Mouse (Mus musculus): ENCODE data around the gene Psmd13.
A peak's percentile ranks its signal among the peaks of the same experiment; 100 is the strongest.

Gene Psmd13

DNA sequence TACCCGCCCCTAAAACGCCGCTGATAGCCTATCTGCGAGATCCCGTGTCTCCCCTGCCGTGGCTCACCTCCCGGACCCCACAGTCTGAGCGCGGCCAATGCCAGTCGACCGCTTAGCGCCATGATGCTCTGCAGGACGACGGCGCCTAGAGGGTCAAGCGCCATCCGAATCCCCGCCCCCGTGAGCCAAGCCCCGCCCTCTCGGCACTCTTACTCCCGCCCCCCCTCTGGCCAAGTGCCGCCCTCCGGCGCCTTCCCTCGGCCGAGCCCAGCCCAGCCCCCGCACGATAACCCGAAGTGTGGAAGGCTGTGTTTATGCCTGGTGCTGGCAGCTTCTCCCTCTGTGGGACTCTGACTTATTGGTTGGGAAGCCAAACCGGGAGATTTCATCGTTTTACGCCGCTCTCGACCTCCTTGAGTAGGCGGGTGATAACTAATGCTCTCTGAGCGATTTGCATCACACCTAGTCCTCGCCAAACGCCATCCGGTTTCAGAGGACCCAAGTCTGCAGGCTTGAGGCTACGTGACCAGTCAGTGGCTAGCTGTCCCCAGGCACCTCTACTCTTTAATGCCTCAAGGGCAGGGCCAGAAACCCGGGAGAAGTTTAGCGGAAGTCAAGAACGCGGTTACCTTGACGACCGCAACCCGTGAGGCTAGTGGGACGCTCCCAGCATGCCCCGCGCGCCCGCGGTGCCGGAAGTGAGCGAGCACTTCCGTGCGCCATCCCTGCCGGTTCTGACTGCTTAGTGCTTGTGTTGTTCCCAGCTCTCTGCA lies at the start of gene Psmd13, which contains the start of gene Sirt3:
Gene Psmd13 (plus strand): TSS at position 273 of the 773 bp plus-strand sequence.
Gene Sirt3 (minus strand): TSS at position 614 of the 773 bp plus-strand sequence.
- Histone ChIP-seq H3K27me3 (ENCODE audit: control insufficient read depth, insufficient read depth, low read length, poor library complexity, severe bottlenecking) (no peaks in the 10 kb centered on the region), H3K36me3 (ENCODE audit: control insufficient read depth, insufficient read depth, low read length, poor library complexity, severe bottlenecking) (no peaks in the 10 kb centered on the region)
- peak; percentile 95 for DNase-seq (ENCODE audit: low read depth, low spot score)

DNA sequence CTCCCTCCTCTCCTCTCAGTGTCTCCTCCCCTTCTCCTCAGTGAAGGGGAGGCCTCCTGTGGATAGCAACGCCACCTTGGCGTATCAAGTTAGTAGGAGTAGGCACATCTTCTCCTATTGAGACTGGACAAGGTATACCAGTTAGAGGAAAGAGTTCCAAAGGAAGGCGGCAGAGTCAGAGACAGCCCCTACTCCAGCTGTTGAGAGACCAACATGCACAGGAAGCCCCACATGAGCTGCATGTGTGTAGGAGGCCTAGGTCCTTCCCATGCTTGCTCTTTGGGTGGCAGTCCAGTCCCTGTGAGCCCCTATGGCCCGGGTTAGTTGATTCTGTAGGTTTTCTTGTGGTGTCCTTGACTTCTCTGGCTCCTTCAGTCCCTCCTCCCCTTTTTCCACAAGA lies 48.4 kb upstream of the Psmd13 start:
- Histone ChIP-seq H3K36me3 (ENCODE audit: control insufficient read depth, insufficient read depth, low read length, poor library complexity, severe bottlenecking) (no peaks in the 10 kb centered on the region), H3K27me3 (ENCODE audit: control insufficient read depth, insufficient read depth, low read length, poor library complexity, severe bottlenecking) (no peaks in the 10 kb centered on the region)
- no peak for DNase-seq (ENCODE audit: low read depth, low spot score)

DNA sequence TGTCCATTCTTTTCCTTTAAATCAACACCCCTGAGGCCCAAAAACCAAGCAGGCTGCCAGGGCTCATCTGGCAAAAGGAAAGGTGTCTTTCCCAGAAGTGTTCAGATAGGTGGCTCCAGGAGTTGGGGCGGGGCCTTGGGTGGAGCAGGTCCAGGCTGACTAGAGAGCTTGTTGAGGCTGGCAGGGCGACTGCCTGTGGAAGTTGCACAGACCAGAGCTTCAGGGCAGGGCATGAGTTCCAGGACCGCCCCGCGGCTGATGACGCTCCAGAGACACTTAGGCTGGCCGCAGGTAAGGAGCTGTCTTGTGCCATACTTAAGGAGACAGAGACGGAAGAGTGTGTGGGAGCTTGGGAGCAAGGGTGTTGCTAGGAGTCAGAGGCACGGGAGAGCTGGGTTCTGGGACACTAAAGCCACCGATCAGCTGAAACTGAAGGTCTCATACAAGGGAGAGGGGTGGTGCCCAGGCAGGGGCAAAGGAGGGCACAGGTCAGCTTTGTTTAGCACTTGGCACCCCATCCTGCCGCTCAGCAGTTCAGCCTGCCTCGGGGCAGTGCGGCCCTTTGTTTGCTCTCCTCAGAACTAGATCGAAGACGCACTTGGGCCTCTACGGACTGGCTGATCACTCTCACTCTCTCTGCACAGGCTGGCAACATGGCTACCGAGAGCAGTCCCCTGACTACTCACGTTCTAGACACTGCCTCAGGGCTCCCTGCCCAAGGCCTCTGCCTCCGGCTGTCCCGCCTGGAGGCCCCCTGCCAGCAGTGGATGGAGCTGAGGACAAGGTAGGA lies 46.6 kb upstream of the Psmd13 start, which contains the start of gene Urah:
Gene Urah (plus strand): TSS at position 51 of the 790 bp plus-strand sequence.
- no peak for DNase-seq (ENCODE audit: low read depth, low spot score)
- Histone ChIP-seq H3K36me3 (ENCODE audit: control insufficient read depth, insufficient read depth, low read length, poor library complexity, severe bottlenecking) (no peaks in the 10 kb centered on the region), H3K27me3 (ENCODE audit: control insufficient read depth, insufficient read depth, low read length, poor library complexity, severe bottlenecking) (no peaks in the 10 kb centered on the region)

DNA sequence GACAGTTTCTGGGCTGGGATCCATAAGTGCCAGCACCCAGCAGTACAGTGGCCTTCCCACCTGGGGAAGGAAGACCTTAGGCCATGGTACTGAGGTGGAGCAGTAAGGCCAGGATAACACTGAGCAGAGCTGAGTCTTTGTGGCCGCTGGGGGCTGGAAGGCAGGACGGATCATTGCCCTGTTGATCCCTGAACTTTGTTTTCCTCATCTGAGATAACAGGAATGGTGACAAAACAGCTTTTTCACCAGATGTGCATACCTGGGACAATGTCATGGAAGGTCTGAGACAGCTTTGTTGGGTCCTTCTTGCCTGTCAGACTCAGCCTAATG lies 46.0 kb upstream of the Psmd13 start:
- no peaks in the 10 kb centered on the region for H3K36me3 ChIP-seq (ENCODE audit: control insufficient read depth, insufficient read depth, low read length, poor library complexity, severe bottlenecking)
- H3K27me3 ChIP-seq (ENCODE audit: control insufficient read depth, insufficient read depth, low read length, poor library complexity, severe bottlenecking), result no peaks in the 10 kb centered on the region
- DNase-seq (ENCODE audit: low read depth, low spot score), result no peak

DNA sequence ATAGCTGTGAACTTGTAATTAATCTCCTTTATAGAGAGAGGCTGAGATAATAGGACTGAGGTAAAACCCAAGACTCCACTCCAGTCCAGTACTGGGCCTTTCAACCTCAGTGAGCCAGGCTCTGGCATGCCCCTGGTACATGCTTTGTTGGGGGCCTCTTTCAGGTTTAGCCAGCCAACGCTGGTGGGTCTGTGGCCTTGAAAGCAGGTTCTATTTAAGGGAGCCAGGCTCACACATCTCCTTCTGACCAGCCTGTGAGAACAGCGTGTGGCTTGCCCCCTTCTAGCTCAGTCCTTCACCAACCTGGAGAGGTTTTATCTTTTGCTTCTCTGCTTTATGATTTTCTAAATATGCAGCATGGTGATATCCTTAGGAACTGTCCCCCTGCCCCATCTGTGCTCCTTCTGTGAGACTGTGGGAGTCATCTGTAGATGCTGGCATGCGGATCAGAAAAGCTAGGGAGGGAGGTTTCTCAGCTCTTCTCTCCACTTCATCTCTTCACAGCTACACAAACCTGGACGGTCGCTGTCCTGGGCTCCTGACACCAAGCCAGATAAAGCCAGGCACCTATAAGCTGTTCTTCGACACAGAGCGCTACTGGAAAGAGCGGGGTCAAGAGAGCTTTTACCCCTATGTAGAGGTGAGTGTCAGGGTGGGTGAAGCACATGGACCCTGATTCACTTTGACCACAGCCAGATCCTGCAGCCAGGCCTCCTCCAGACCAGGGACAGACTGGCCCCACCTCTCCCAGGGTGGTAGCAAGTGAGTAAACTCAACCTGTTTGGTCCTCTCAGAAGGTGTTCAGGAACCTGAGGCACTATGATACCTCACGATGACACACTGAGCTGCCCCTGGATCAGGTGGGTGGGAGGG lies 45.3 kb upstream of the Psmd13 start:
- Histone ChIP-seq H3K27me3 (ENCODE audit: control insufficient read depth, insufficient read depth, low read length, poor library complexity, severe bottlenecking) (no peaks in the 10 kb centered on the region), H3K36me3 (ENCODE audit: control insufficient read depth, insufficient read depth, low read length, poor library complexity, severe bottlenecking) (no peaks in the 10 kb centered on the region)
- DNase-seq (ENCODE audit: low read depth, low spot score), result no peak

DNA sequence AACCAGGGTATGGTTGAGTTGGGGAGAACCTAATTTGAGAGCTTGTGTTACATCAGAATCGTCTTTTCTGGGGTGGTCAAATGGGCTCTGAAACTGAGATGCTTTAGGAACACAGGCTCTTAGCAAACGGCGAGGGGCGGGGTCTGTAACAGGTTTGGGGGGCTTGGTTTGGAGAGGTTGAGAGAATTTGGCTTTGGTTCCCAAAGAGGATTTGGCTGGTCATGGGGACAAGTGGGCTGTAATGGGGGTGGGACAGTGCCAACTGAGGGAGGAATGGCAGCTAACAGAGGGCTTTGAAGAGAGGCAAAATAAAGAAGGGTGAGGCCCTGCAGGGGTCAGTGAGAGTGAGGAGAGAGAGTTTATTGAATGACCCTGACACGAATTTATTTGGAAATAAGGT lies 42.2 kb upstream of the Psmd13 start:
- DNase-seq (ENCODE audit: low read depth, low spot score), result no peak
- no peaks in the 10 kb centered on the region for H3K36me3 ChIP-seq (ENCODE audit: control insufficient read depth, insufficient read depth, low read length, poor library complexity, severe bottlenecking)
- H3K27me3 ChIP-seq (ENCODE audit: control insufficient read depth, insufficient read depth, low read length, poor library complexity, severe bottlenecking), result no peaks in the 10 kb centered on the region

DNA sequence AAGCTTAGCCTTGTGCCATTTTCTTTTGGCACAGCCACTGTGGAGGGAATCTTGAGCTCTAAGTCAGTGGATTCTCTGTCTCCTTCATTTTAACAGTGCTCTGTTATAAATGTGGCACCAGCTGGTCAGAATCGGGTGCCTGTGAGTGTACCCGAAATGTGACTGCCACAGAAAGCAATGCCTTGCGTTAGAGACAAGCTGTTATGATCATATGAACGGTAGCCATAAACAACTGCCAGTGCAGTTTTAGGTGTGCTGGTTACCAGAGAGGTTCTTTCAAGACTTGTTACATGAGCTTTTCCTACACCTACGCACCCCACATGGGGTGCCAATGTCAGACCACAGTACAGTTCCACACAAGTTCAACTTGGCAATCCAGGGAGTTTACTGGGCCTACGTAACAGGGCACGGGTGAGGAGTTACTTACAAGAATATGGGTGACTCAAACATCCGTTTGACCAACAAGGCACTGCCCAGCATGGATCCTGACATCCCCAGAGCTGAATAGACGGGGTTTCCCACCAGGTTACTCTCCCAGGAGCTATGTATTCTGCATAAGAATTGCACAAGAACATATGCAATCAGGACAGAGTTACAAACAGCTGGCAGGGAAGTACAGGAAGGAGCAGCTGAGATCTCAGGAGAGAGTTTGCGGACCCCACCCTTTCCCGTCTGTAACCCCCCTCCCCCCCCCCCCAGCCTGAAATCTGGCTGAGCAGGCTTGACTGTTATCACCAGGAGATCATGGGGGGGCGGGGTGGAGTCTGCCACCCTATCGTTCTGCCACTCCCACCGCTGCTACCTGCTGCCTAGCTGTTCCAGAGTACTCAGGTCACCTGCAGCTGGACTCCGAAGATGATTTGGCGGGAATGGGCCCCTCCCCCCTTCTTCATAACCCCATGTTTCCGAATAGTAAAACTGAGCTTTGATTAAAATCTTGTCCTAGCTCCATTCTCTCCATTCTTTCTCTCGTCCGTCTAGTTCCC lies 40.7 kb upstream of the Psmd13 start:
- Histone ChIP-seq H3K27me3 (ENCODE audit: control insufficient read depth, insufficient read depth, low read length, poor library complexity, severe bottlenecking) (no peaks in the 10 kb centered on the region), H3K36me3 (ENCODE audit: control insufficient read depth, insufficient read depth, low read length, poor library complexity, severe bottlenecking) (no peaks in the 10 kb centered on the region)
- DNase-seq (ENCODE audit: low read depth, low spot score), result no peak

DNA sequence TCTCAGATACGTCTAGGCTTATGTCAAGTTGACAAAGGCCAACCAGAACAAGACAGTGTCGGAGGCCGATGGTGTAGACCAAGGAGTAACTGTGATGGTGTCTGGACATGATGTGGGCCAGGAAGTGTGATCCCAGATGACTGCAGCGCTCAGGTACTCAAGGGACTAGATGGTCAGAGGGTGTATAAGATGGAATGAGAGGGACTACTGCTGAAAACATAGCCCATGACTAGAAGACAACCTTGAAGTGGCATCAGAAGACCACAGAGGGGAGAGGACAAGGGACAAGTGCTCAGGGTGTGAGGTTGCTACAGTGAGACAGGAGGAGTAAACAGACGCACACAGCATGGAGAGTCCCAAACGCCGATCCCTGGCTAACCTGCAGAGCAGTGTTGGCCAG lies 38.0 kb upstream of the Psmd13 start:
- no peak for DNase-seq (ENCODE audit: low read depth, low spot score)
- H3K36me3 ChIP-seq (ENCODE audit: control insufficient read depth, insufficient read depth, low read length, poor library complexity, severe bottlenecking), result no peaks in the 10 kb centered on the region
- no peaks in the 10 kb centered on the region; the same call in 1 of the 2 replicates for H3K27me3 ChIP-seq (ENCODE audit: control insufficient read depth, insufficient read depth, low read length, poor library complexity, severe bottlenecking)

DNA sequence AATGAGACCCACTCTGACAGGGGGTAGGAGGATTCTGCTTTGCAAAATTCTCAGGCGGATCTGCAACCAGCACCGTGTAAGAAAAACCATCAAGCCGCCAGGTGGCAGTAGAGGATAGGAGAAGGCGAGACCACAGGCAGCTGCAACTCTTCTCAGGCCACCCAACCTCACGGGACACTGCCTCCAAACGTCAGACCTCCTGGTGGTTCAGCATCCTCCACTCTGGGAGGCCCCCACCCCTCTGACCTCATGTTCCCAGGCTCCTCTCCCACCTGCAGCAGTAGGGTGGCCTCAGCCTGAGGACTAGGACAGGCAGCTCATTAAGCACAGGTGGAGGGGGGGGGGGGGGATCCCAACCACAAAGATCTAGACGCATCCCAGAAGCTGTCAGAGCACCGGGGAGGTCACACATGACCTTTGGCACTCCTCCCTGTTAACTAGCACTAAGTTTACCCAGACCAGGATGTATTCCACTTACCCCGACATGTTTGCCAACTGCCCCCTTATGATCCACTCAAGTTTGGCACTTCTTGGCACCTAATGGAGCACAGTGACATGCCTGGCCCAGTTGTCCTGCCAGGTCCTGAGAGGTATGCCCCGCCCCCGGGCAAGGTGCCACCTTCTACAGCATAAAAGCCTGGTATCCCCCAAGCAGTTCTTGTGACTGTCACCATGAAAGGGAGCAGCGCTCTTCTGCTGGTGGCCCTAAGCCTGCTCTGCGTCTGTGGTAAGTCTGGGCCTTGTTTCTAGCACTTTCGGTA lies 36.7 kb upstream of the Psmd13 start, which contains the start of gene Scgb1c1:
Gene Scgb1c1 (plus strand): TSS at position 643 of the 761 bp plus-strand sequence.
- no peaks in the 10 kb centered on the region; the same call in 1 of the 2 replicates for H3K27me3 ChIP-seq (ENCODE audit: control insufficient read depth, insufficient read depth, low read length, poor library complexity, severe bottlenecking)
- peak; percentile 93 for DNase-seq (ENCODE audit: low read depth, low spot score)
- no peaks in the 10 kb centered on the region for H3K36me3 ChIP-seq (ENCODE audit: control insufficient read depth, insufficient read depth, low read length, poor library complexity, severe bottlenecking)

DNA sequence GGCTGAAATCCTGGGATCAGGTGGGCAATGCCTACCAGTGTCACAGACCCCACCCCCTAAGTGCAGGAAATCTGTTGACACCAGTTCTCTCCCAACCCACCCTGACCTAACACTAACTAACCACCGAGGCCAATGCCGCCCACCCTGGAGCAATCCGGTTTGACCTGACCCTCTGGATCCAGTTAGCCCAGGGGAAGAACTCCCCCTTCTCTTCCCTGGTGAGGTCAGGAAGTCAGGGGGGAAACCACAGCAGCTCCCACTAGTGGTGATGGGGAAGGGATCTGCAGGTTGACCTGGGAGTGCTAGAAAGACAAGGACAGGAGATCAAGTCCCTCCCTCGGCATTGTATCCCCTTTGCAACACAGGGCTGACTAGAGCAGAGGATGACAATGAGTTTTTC lies 36.1 kb upstream of the Psmd13 start:
- Histone ChIP-seq H3K27me3 (ENCODE audit: control insufficient read depth, insufficient read depth, low read length, poor library complexity, severe bottlenecking) (no peaks in the 10 kb centered on the region; the same call in 1 of the 2 replicates), H3K36me3 (ENCODE audit: control insufficient read depth, insufficient read depth, low read length, poor library complexity, severe bottlenecking) (no peaks in the 10 kb centered on the region)
- DNase-seq (ENCODE audit: low read depth, low spot score), result no peak

DNA sequence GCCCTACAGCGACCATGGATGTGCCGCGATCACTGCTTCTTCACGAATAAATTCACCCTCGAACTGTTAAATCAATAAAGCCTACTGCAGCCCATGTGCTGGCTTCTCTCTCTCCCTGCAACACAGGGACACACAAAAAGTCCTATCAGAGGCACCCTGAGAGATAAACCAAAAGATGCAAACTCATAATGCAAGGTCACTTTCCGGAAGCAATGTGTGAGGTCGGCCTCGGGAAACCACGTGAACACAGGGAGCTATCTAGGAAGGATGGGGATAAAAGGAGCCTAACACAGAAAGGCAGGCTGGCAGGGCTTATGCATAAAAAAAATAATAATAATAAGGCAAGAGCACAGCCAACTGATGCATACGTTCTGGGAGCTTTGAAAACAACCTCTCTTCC lies 35.1 kb upstream of the Psmd13 start:
- H3K36me3 ChIP-seq (ENCODE audit: control insufficient read depth, insufficient read depth, low read length, poor library complexity, severe bottlenecking), result 0 out of 2 replicates have a peak, but pooled peaks cover 1% of the 10 kb centered on the region
- no peaks in the 10 kb centered on the region; the same call in 1 of the 2 replicates for H3K27me3 ChIP-seq (ENCODE audit: control insufficient read depth, insufficient read depth, low read length, poor library complexity, severe bottlenecking)
- no peak for DNase-seq (ENCODE audit: low read depth, low spot score)

DNA sequence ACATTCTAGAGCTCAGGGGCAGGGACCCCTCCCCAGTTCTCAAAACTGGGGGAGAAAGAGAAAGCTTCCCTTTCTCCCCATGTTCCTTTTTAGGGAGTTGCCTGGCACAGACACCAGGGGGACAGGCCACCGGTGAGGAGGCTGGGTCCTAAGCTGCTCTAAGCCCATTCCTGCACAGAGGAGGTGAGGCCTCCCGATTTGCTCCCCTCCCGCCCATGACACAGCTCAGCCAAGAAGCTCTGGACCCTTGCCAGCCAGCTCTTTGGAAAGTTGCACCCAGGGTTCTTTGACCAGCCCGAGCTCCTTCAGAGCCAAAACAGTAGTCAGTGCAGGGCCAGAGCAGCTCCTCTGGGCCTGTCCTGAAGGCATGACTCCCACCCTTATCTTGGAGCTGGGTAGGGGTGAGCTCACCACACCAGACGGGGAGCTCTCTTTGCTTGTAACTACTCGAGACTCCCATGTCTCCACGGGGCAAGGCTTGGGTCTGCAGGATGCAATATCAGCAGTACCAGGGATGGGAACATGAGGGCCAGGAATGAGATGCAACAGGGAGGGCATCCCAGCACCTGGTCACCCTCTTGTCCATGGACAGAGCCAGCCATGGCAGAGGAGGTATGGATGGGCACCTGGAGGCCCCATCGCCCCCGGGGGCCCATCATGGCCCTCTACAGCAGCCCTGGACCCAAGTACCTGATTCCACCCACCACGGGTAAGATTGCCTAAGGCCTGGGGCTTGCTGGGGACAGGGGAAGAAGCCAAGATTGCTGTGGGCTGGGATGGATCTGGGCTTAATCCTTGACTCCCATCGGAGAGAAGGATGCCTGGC lies 33.8 kb upstream of the Psmd13 start, which contains the start of gene Odf3:
Gene Odf3 (plus strand): TSS at position 51 of the 826 bp plus-strand sequence.
- DNase-seq (ENCODE audit: low read depth, low spot score), result no peak
- 0 out of 2 replicates have a peak, but pooled peaks cover 1% of the 10 kb centered on the region for H3K36me3 ChIP-seq (ENCODE audit: control insufficient read depth, insufficient read depth, low read length, poor library complexity, severe bottlenecking)
- no peaks in the 10 kb centered on the region; the same call in 1 of the 2 replicates for H3K27me3 ChIP-seq (ENCODE audit: control insufficient read depth, insufficient read depth, low read length, poor library complexity, severe bottlenecking)

Measured in splenic B cell, adult 2 months (primary cell).